Mouse (Mus musculus) forebrain, embryonic 16.5 days (tissue): Measurements from ENCODE around the gene Rhog. TPM values are rescaled to one million over a fixed set of nuclear protein-coding genes. Genes with fewer than 3 reads are reported as not detected.
A peak's percentile ranks its signal among the peaks of the same experiment; 100 is the strongest.

Experiments
- ATAC-seq: fragments of 200-750 bp; cut with Nextera tagmentation; 2 replicates; pipeline ENCODE4 v1.8.0; 2017; ENCODE audit warnings: mild to moderate bottlenecking, moderate library complexity
- H3K27ac ChIP-seq: fragments of 300-500 bp; sonication (generic); 2 replicates; pipeline ENCODE4 v1.5.1; 2014; ENCODE audit warnings: low read length, control low read depth
- H3K27me3 ChIP-seq: fragments of 300-500 bp; sonication (generic); replicated peaks from 2 replicates; pipeline ENCODE4 v1.6.1; 2014; ENCODE audit warnings: low read length; ENCODE audit not compliant: control insufficient read depth, insufficient read depth
- H3K36me3 ChIP-seq: fragments of 300-500 bp; sonication (generic); 2 replicates; pipeline ENCODE4 v1.6.1; 2014; ENCODE audit not compliant: control insufficient read depth, insufficient read depth
- H3K4me1 ChIP-seq: fragments of 300-500 bp; sonication (generic); replicated peaks from 2 replicates; pipeline ENCODE4 v1.6.1; 2014; ENCODE audit warnings: low read length; ENCODE audit not compliant: control insufficient read depth, insufficient read depth
- H3K4me2 ChIP-seq: fragments of 300-500 bp; sonication (generic); 2 replicates; pipeline ENCODE4 v1.6.1; 2014; ENCODE audit warnings: mild to moderate bottlenecking, low read length, control low read depth
- H3K4me3 ChIP-seq: fragments of 300-500 bp; sonication (generic); replicated peaks from 2 replicates; pipeline ENCODE4 v1.5.1; 2014; ENCODE audit warnings: mild to moderate bottlenecking, low read length, control low read depth
- H3K9ac ChIP-seq: fragments of 300-500 bp; sonication (generic); replicated peaks from 2 replicates; pipeline ENCODE4 v1.6.1; 2014; ENCODE audit warnings: low read depth, low read length, control low read depth
- H3K9me3 ChIP-seq: fragments of 300-500 bp; sonication (generic); 2 replicates; pipeline ENCODE4 v1.6.1; 2016; ENCODE audit warnings: low read length; ENCODE audit not compliant: control insufficient read depth
- WGBS: fragments of 180-500 bp; shearing (Covaris S2); extraction: QIAGEN DNeasy Blood & Tissue Kit; methylation state at CpG from one replicate; pipeline ENCODE4 v1.1.7; 2014; 5-methylcytosine and 5-hydroxymethylcytosine counted together
- polyA plus RNA-seq: library from polyadenylated mRNA; unstranded; fragments of >200 nt; fragmentation: Nextera tagmentation; extraction: Ambion mirVana; gene quantifications from 2 replicates; pipeline ENCODE4 v1.2.1, GENCODE M21; 2015

The Rhog gene
- polyA plus RNA-seq, 1 experiment from 2014 or later, result 15.4 TPM

DNA sequence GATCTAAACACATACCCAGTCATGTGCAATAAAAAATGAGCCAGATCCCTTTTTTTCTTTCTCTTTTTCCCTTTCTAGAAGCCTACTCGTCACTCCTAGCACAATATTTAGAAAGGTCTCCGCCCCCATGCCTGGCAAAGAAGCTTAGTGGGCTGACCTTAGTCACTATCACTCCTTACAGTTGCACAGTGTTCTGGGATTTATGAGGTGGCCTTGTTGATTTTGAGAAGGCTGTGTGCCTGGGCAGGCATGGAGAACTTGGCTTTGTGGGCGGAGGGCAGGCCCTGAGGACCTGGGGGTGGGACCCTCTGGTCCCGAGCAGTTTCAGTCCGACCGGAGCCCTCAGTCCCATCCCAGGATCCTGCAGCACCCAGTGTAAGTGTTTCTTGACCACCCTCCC lies 26.0 kb downstream of the Rhog start:
- Histone ChIP-seq H3K27ac (no peak overlapping the region), H3K9me3 (no peaks in the 10 kb centered on the region), H3K27me3 (no peaks in the 10 kb centered on the region), H3K4me2 (no peak overlapping the region), H3K4me3 (no peak overlapping the region), H3K4me1 (no peaks in the 10 kb centered on the region), H3K9ac (no peak overlapping the region), H3K36me3 (no peaks in the 10 kb centered on the region)
- 91% methylated on average over 6 of the region's 6 CpGs for WGBS
- ATAC-seq, result no peak

GRCm38 (mm10) chr7:102228049-102228670 lies 27.7 kb downstream of the Rhog start:
- Histone ChIP-seq H3K36me3 (no peaks in the 10 kb centered on the region), H3K9me3 (no peaks in the 10 kb centered on the region), H3K4me3 (no peak overlapping the region), H3K27ac (no peak overlapping the region), H3K27me3 (no peaks in the 10 kb centered on the region), H3K4me1 (peaks cover 1% of the 10 kb centered on the region), H3K4me2 (no peak overlapping the region), H3K9ac (no peak overlapping the region)
- WGBS, result 92% methylated on average over 4 of the region's 4 CpGs
- no peak for ATAC-seq

- Histone ChIP-seq H3K4me3 (no peak overlapping the region), H3K9me3 (no peaks in the 10 kb centered on the region), H3K27me3 (no peaks in the 10 kb centered on the region), H3K27ac (no peak overlapping the region), H3K4me1 (peaks cover 11% of the 10 kb centered on the region), H3K9ac (no peak overlapping the region), H3K4me2 (no peak overlapping the region), H3K36me3 (no peaks in the 10 kb centered on the region)
- WGBS, result 95% methylated on average over 6 of the region's 6 CpGs
- ATAC-seq, result no peak
Observed at GRCm38 (mm10) chr7:102226051-102226450, 29.8 kb downstream of the Rhog start.

- Histone ChIP-seq H3K27ac (no peak overlapping the region), H3K4me2 (no peak overlapping the region), H3K4me3 (no peak overlapping the region), H3K36me3 (no peaks in the 10 kb centered on the region), H3K9ac (no peak overlapping the region), H3K9me3 (no peaks in the 10 kb centered on the region), H3K27me3 (no peaks in the 10 kb centered on the region), H3K4me1 (peaks cover 11% of the 10 kb centered on the region)
- WGBS, result 92% methylated on average over 5 of the region's 5 CpGs
- no peak for ATAC-seq
Observed at GRCm38 (mm10) chr7:102223883-102224738, 31.7 kb downstream of the Rhog start.

- H3K9me3 ChIP-seq, result no peaks in the 10 kb centered on the region
- H3K27ac ChIP-seq, result 0 out of 2 replicates have a peak overlapping the region, but pooled peaks have one; percentile 30
- peak overlapping the region; percentile 74 for H3K9ac ChIP-seq
- 2% methylated on average over 31 of the region's 31 CpGs for WGBS
- peak; percentile 89 for ATAC-seq
- H3K4me3 ChIP-seq, result peak overlapping the region; percentile 77
- no peaks in the 10 kb centered on the region for H3K36me3 ChIP-seq
- peak overlapping the region; percentile 95 for H3K4me2 ChIP-seq
- H3K4me1 ChIP-seq, result peaks cover 11% of the 10 kb centered on the region
- no peaks in the 10 kb centered on the region for H3K27me3 ChIP-seq
Observed at GRCm38 (mm10) chr7:102222830-102223556, 32.9 kb downstream of the Rhog start.

DNA sequence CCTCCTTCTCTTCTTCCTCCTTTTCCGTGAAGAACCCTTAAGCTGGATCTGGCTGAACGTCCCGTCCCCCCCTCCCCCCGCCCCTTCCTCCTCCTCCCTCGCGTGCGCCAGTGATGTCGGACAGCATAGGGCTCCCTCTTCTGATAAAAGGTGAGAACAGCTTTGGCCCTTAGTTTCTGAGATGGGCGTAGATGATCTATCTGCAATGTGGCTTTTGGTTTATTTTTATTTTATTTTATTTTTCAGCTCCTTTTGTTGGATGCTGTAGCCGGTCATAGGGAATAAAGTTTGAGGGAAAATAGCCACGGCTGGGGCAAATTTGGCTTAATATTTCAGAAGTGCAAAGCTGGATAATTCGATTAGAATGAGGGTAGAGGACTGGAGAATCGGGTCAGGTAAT lies 33.5 kb downstream of the Rhog start:
- no peak overlapping the region for H3K27ac ChIP-seq
- WGBS, result 1% methylated on average over 6 of the region's 13 CpGs
- peak; percentile 57 for ATAC-seq
- peak overlapping the region; percentile 74 for H3K9ac ChIP-seq
- H3K4me1 ChIP-seq, result peaks cover 11% of the 10 kb centered on the region
- no peaks in the 10 kb centered on the region for H3K9me3 ChIP-seq
- no peaks in the 10 kb centered on the region for H3K36me3 ChIP-seq
- H3K4me2 ChIP-seq, result peak overlapping the region; percentile 95
- peak overlapping the region; percentile 77 for H3K4me3 ChIP-seq
- H3K27me3 ChIP-seq, result no peaks in the 10 kb centered on the region

- H3K4me2 ChIP-seq, result peak overlapping the region; percentile 95; the same call in 1 of the 2 replicates
- WGBS, result 57% methylated on average over 1 of the region's 1 CpGs
- peaks cover 11% of the 10 kb centered on the region for H3K4me1 ChIP-seq
- 0 out of 2 replicates have a peak, but pooled peaks have one; percentile 32 for ATAC-seq
- no peak overlapping the region; the same call in 1 of the 2 replicates for H3K4me3 ChIP-seq
- H3K9ac ChIP-seq, result no peak overlapping the region
- no peaks in the 10 kb centered on the region for H3K36me3 ChIP-seq
- H3K27me3 ChIP-seq, result no peaks in the 10 kb centered on the region
- no peaks in the 10 kb centered on the region for H3K9me3 ChIP-seq
- no peak overlapping the region for H3K27ac ChIP-seq
Observed at GRCm38 (mm10) chr7:102221899-102222298, 34.0 kb downstream of the Rhog start.

DNA sequence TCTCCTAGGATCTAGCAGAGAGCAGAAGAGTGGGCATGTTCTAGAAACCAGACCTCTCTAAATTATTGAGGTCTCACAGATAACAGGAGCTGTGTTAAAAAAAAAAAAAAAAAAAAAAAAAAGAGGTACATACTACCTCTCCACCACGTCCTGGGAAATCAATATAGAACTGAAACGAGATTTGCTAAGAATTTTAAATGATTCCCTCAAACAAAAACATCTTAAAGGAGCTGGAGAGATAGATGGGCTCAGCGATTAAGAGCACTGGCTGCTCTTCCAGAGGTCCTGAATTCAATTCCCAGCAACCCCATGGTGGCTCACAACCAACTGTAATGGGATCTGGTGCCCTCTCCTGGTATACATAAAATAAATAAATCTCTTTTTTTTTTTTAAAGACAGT lies 44.8 kb downstream of the Rhog start:
- peak overlapping the region; percentile 81 for H3K27ac ChIP-seq
- H3K4me3 ChIP-seq, result peak overlapping the region; percentile 48
- ATAC-seq, result no peak
- H3K9me3 ChIP-seq, result no peaks in the 10 kb centered on the region
- H3K27me3 ChIP-seq, result no peaks in the 10 kb centered on the region
- 63% methylated on average over 3 of the region's 3 CpGs for WGBS
- H3K9ac ChIP-seq, result peak overlapping the region; percentile 51
- peak overlapping the region; percentile 53 for H3K4me2 ChIP-seq
- H3K36me3 ChIP-seq, result no peaks in the 10 kb centered on the region
- H3K4me1 ChIP-seq, result peaks cover 9% of the 10 kb centered on the region
